Mouse (Mus musculus) lung, postnatal 0 days (tissue): ENCODE data around the gene Rilp. TPM values are rescaled to one million over a fixed set of nuclear protein-coding genes. Genes with fewer than 3 reads are reported as not detected.
A peak's percentile ranks its signal among the peaks of the same experiment; 100 is the strongest.

Experiments used
- ATAC-seq: fragments of 200-750 bp; cut with Nextera tagmentation; 2 replicates; pipeline ENCODE4 v1.8.0; 2017; ENCODE audit warnings: moderate library complexity
- DNase-seq: peaks from one replicate; pipeline ENCODE4 v3.0.0-alpha.2; 2016; ENCODE audit warnings: low spot score
- H3K27ac ChIP-seq: fragments of 300-500 bp; sonication (generic); 2 replicates; pipeline ENCODE4 v1.5.1; 2014; ENCODE audit warnings: antibody characterized with exemption, mild to moderate bottlenecking, low read length, mixed read lengths
- H3K27me3 ChIP-seq: fragments of 300-500 bp; sonication (generic); replicated peaks from 2 replicates; pipeline ENCODE4 v1.6.1; 2014; ENCODE audit warnings: low read length, mixed read lengths; ENCODE audit not compliant: insufficient read depth
- H3K36me3 ChIP-seq: fragments of 300-500 bp; sonication (generic); 2 replicates; pipeline ENCODE4 v1.6.1; 2014; ENCODE audit warnings: low read length, mixed read lengths; ENCODE audit not compliant: insufficient read depth
- H3K4me1 ChIP-seq: fragments of 300-500 bp; sonication (generic); 2 replicates; pipeline ENCODE4 v1.6.1; 2014; ENCODE audit warnings: antibody characterized with exemption, low read depth, low read length, mixed read lengths; ENCODE audit not compliant: insufficient read depth
- H3K4me2 ChIP-seq: fragments of 300-500 bp; sonication (generic); replicated peaks from 2 replicates; pipeline ENCODE4 v1.6.1; 2014; ENCODE audit warnings: low read depth, mild to moderate bottlenecking, low read length, moderate library complexity, mixed read lengths
- H3K4me3 ChIP-seq: fragments of 300-500 bp; sonication (generic); 2 replicates; pipeline ENCODE4 v1.5.1; 2014; ENCODE audit warnings: low read depth, low read length
- H3K9ac ChIP-seq: fragments of 300-500 bp; sonication (generic); replicated peaks from 2 replicates; pipeline ENCODE4 v1.6.1; 2014; ENCODE audit warnings: low read depth, mild to moderate bottlenecking
- H3K9me3 ChIP-seq: fragments of 300-500 bp; sonication (generic); 2 replicates; pipeline ENCODE4 v1.6.1; 2016; ENCODE audit warnings: low read length, mixed read lengths
- CTCF ChIP-seq: IDR thresholded peaks from 2 replicates; pipeline ENCODE4 v1.5.1; 2016; ENCODE audit warnings: antibody characterized with exemption, mild to moderate bottlenecking
- EP300 ChIP-seq: IDR thresholded peaks from 2 replicates; pipeline ENCODE4 v1.6.1; 2016; ENCODE audit warnings: antibody characterized with exemption, mild to moderate bottlenecking, control low read depth
- WGBS: fragments of 180-500 bp; shearing (Covaris S2); extraction: QIAGEN DNeasy Blood & Tissue Kit; methylation state at CpG from one replicate; pipeline ENCODE4 v1.1.7; 2014; 5-methylcytosine and 5-hydroxymethylcytosine counted together
- polyA plus RNA-seq: library from polyadenylated mRNA; unstranded; fragments of >200 nt; fragmentation: Nextera tagmentation; extraction: Ambion mirVana; gene quantifications from 2 replicates; pipeline ENCODE4 v1.2.1, GENCODE M21; 2015

Rilp gene
- polyA plus RNA-seq, 1 experiment from 2014 or later = 15.7 TPM

GRCm38 (mm10) chr11:75521609-75522008 is 11.7 kb downstream of the Rilp start:
- TF ChIP-seq EP300 (no peak), CTCF (no peak)
- Histone ChIP-seq H3K4me3 (no peak overlapping the region), H3K9me3 (no peaks in the 10 kb centered on the region), H3K36me3 (no peaks in the 10 kb centered on the region; the same call in 1 of the 2 replicates), H3K27me3 (no peaks in the 10 kb centered on the region), H3K4me2 (no peak overlapping the region), H3K4me1 (no peaks in the 10 kb centered on the region; the same call in 1 of the 2 replicates), H3K27ac (no peak overlapping the region), H3K9ac (no peak overlapping the region)
- DNase-seq (peak; percentile 59), ATAC-seq (peak; percentile 58)
- 63% methylated on average over 4 of the region's 4 CpGs for WGBS

- peak; percentile 48 for DNase-seq
- no peak overlapping the region; the same call in 1 of the 2 replicates for H3K27ac ChIP-seq
- peak; percentile 69 for ATAC-seq
- no peaks in the 10 kb centered on the region; the same call in 1 of the 2 replicates for H3K36me3 ChIP-seq
- 74% methylated on average over 2 of the region's 2 CpGs for WGBS
- H3K4me3 ChIP-seq = no peak overlapping the region
- no peaks in the 10 kb centered on the region for H3K27me3 ChIP-seq
- no peaks in the 10 kb centered on the region for H3K9me3 ChIP-seq
- H3K4me1 ChIP-seq = no peaks in the 10 kb centered on the region; the same call in 1 of the 2 replicates
- no peak overlapping the region for H3K4me2 ChIP-seq
- TF ChIP-seq CTCF (no peak), EP300 (peak; percentile 77)
- H3K9ac ChIP-seq = no peak overlapping the region
Measured at GRCm38 (mm10) chr11:75522793-75523192, 12.9 kb downstream of the Rilp start.

GRCm38 (mm10) chr11:75525531-75526125 is 15.7 kb downstream of the Rilp start:
- H3K9me3 ChIP-seq = no peaks in the 10 kb centered on the region
- H3K4me1 ChIP-seq = no peaks in the 10 kb centered on the region
- TF ChIP-seq EP300 (no peak), CTCF (no peak)
- H3K4me2 ChIP-seq = no peak overlapping the region
- H3K36me3 ChIP-seq = no peaks in the 10 kb centered on the region; the same call in 1 of the 2 replicates
- H3K27me3 ChIP-seq = no peaks in the 10 kb centered on the region
- no peak overlapping the region for H3K4me3 ChIP-seq
- WGBS = 83% methylated on average over 15 of the region's 15 CpGs
- no peak overlapping the region for H3K9ac ChIP-seq
- no peak overlapping the region for H3K27ac ChIP-seq
- ATAC-seq = no peak
- DNase-seq = no peak

GRCm38 (mm10) chr11:75526943-75527342 is 17.0 kb downstream of the Rilp start:
- peak; percentile 3; the same call in 1 of the 2 replicates for ATAC-seq

GRCm38 (mm10) chr11:75529771-75530170 is 19.9 kb downstream of the Rilp start:
- H3K4me1 ChIP-seq = peaks cover 7% of the 10 kb centered on the region; the same call in 1 of the 2 replicates
- H3K4me3 ChIP-seq = no peak overlapping the region
- no peaks in the 10 kb centered on the region for H3K27me3 ChIP-seq
- WGBS = 17% methylated on average over 4 of the region's 4 CpGs
- no peak overlapping the region for H3K9ac ChIP-seq
- no peaks in the 10 kb centered on the region for H3K9me3 ChIP-seq
- no peak for TF ChIP-seq CTCF
- no peak for TF ChIP-seq EP300
- ATAC-seq = no peak
- no peak overlapping the region for H3K27ac ChIP-seq
- no peaks in the 10 kb centered on the region for H3K36me3 ChIP-seq
- no peak for DNase-seq
- H3K4me2 ChIP-seq = no peak overlapping the region

More at GRCm38 (mm10) chr11:75526943-75527342, 17.0 kb downstream of the Rilp start:
- Histone ChIP-seq H3K36me3 (no peaks in the 10 kb centered on the region; the same call in 1 of the 2 replicates), H3K27me3 (no peaks in the 10 kb centered on the region), H3K9ac (no peak overlapping the region), H3K4me2 (no peak overlapping the region), H3K27ac (no peak overlapping the region), H3K4me3 (no peak overlapping the region), H3K9me3 (no peaks in the 10 kb centered on the region), H3K4me1 (no peaks in the 10 kb centered on the region)
- peak; percentile 85 for DNase-seq
- 67% methylated on average over 6 of the region's 6 CpGs for WGBS
- no peak for TF ChIP-seq CTCF
- peak; percentile 60 for TF ChIP-seq EP300

- Histone ChIP-seq H3K4me2 (peak overlapping the region; percentile 99), H3K4me3 (peak overlapping the region; percentile 62), H3K36me3 (no peaks in the 10 kb centered on the region), H3K27me3 (no peaks in the 10 kb centered on the region), H3K9me3 (no peaks in the 10 kb centered on the region), H3K27ac (peak overlapping the region; percentile 91), H3K4me1 (peaks cover 7% of the 10 kb centered on the region; the same call in 1 of the 2 replicates), H3K9ac (peak overlapping the region; percentile 80)
- WGBS = under 1% methylated on average over 10 of the region's 10 CpGs
- DNase-seq (peak; percentile 94), ATAC-seq (peak; percentile 35)
- TF ChIP-seq EP300 (no peak), CTCF (peak; percentile 99)
Measured at GRCm38 (mm10) chr11:75530325-75530724, 20.4 kb downstream of the Rilp start.
